In the genomic region with DNA sequence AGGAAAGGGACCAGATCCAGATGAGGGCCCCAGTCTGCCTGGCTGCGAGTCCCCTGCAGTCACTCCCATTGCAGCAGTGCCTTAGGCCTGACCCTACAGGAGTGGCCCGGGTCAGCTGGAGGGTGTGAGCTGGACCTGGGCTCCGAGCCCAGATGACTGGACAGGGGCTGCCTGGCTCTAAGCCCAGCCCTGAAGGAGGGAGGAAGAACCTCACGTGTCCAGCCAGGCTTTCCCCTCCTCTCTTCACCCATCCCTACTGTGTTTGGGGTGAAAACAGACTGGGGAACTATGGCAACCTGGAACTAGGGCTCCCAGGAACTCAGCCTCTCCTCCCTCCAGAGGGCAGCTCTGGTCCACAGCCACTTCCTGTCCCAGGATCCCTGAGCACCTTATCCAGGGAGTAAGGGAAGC, we compare ENCODE assay signal across 9 mouse cellular contexts. TPM values are rescaled to one million over a fixed set of nuclear protein-coding genes. Genes with fewer than 3 reads are reported as not detected.
DNase-seq lines count a peak whose midpoint lies in the region; ATAC-seq and TF ChIP-seq lines count a peak whose summit lies in the region.
"Had no signal": no experiment of that assay in that cellular context is flagged by ENCODE, and none has a peak within 500 bp of the region (broad histone marks: within the 10 kb centered on the region; RNA-seq: fewer than 3 reads in every experiment).

No protein-coding gene starts in this region.

- ATAC-seq in frontal cortex, adult (ENCODE audit: low TSS enrichment): peak; percentile 26; the same call in 1 of the 2 replicates
- ATAC-seq in intestine, embryonic 15.5 days: peak; percentile 71
- peak; percentile 62; the same call in 1 of the 2 replicates for ATAC-seq in liver, embryonic 15.5 days (ENCODE audit: insufficient read depth)
- ATAC-seq in CD4-positive, CD25-positive, alpha-beta regulatory T cell, adult 4 months: no peak

- 37% methylated on average over 4 of the region's 4 CpGs for WGBS in intestine, embryonic 15.5 days
- 47% methylated on average over 4 of the region's 4 CpGs for WGBS in liver, embryonic 15.5 days (ENCODE audit: insufficient replicate concordance)

- intact Hi-C loops in gastrocnemius, postnatal 36 days (cut with DNase I): no loop called here

- H3K9me3 ChIP-seq in intestine, embryonic 15.5 days: no peaks in the 10 kb centered on the region
- no peaks in the 10 kb centered on the region for H3K9me3 ChIP-seq in liver, embryonic 15.5 days (replicated peaks)
- H3K9me3 ChIP-seq: embryonic facial prominence, embryonic 12.5 days had no signal

- H3K9ac ChIP-seq in intestine, embryonic 15.5 days: no peak overlapping the region
- H3K9ac ChIP-seq in liver, embryonic 15.5 days: no peak overlapping the region
- H3K9ac ChIP-seq: embryonic facial prominence, embryonic 12.5 days had no signal

- no peak for DNase-seq in frontal cortex, postnatal 36 days (ENCODE audit: low spot score in 2 of 2)
- peak; percentile 57 for DNase-seq in brain, embryonic 14.5 days (ENCODE audit: low read depth)
- DNase-seq in gastrocnemius, postnatal 36 days: peak; percentile 83 to 89
- DNase-seq in ovary, postnatal 36 days (ENCODE audit: low spot score): peak; percentile 76

- H3K27me3 ChIP-seq in intestine, embryonic 15.5 days (replicated peaks): peaks cover 9% of the 10 kb centered on the region; the same call in 1 of the 2 replicates
- H3K27me3 ChIP-seq in liver, embryonic 15.5 days: peaks cover 25% of the 10 kb centered on the region

- no peak overlapping the region for H3K4me3 ChIP-seq in intestine, embryonic 15.5 days (replicated peaks)
- no peak overlapping the region for H3K4me3 ChIP-seq in liver, embryonic 15.5 days (replicated peaks)
- H3K4me3 ChIP-seq: embryonic facial prominence, embryonic 12.5 days had no signal

- no peak for TF ChIP-seq CTCF in brain, embryonic 14.5 days (IDR thresholded peaks at IDR 0.05; ENCODE audit: borderline replicate concordance, extremely low read depth, insufficient read depth, insufficient read length)

- peaks cover 4% of the 10 kb centered on the region; the same call in 1 of the 2 replicates for H3K36me3 ChIP-seq in intestine, embryonic 15.5 days
- peaks cover 28% of the 10 kb centered on the region for H3K36me3 ChIP-seq in liver, embryonic 15.5 days (replicated peaks)

- no peak overlapping the region for H3K4me2 ChIP-seq in intestine, embryonic 15.5 days (replicated peaks)
- no peak overlapping the region for H3K4me2 ChIP-seq in liver, embryonic 15.5 days
- H3K4me2 ChIP-seq: embryonic facial prominence, embryonic 12.5 days had no signal

- peaks cover 36% of the 10 kb centered on the region for H3K4me1 ChIP-seq in intestine, embryonic 15.5 days (replicated peaks)
- no peaks in the 10 kb centered on the region for H3K4me1 ChIP-seq in liver, embryonic 15.5 days (replicated peaks)
- H3K4me1 ChIP-seq: embryonic facial prominence, embryonic 12.5 days had no signal

- TF ChIP-seq POLR2A in brain, embryonic 14.5 days (IDR thresholded peaks at IDR 0.05; ENCODE audit: borderline replicate concordance, extremely low read depth, insufficient read depth, insufficient read length, poor library complexity, severe bottlenecking): no peak

- peak overlapping the region; percentile 79 for H3K27ac ChIP-seq in intestine, embryonic 15.5 days
- no peak overlapping the region for H3K27ac ChIP-seq in liver, embryonic 15.5 days (replicated peaks)
- H3K27ac ChIP-seq: embryonic facial prominence, embryonic 12.5 days had no signal

RNA-seq across cellular contexts. Expression of a gene that starts 8.6 kb away (rescaled TPM):
- polyA plus RNA-seq in brain, embryonic 14.5 days (2012; rRNA removed): 113 and 133 TPM in 2 replicates
- 1 to 10 TPM; 5.7 to 6.6 TPM for total RNA-seq in gastrocnemius, postnatal 36 days (2021)
- polyA plus RNA-seq in intestine, embryonic 15.5 days (2015; fragmentation: Nextera tagmentation; extraction: Ambion mirVana): 67.5 and 68.2 TPM in 2 replicates
- polyA plus RNA-seq in liver, embryonic 15.5 days (2015; fragmentation: Nextera tagmentation; extraction: Ambion mirVana): 19.9 and 21.2 TPM in 2 replicates
- polyA plus RNA-seq in CD4-positive, CD25-positive, alpha-beta regulatory T cell, adult 4 months (2017; shearing (Covaris generic)): 10 to 100 TPM; 15.2 to 20.2 TPM

RNA-seq across cellular contexts. Expression of a gene that starts 11.0 kb away (rescaled TPM):
- 3.8 and 6.8 TPM in 2 replicates for polyA plus RNA-seq in brain, embryonic 14.5 days (2012; rRNA removed)
- total RNA-seq in gastrocnemius, postnatal 36 days (2021): 1 to 10 TPM; 6.0 to 8.2 TPM
- polyA plus RNA-seq in intestine, embryonic 15.5 days (2015; fragmentation: Nextera tagmentation; extraction: Ambion mirVana): 12.1 and 13.7 TPM in 2 replicates
- 4.0 and 5.0 TPM in 2 replicates for polyA plus RNA-seq in liver, embryonic 15.5 days (2015; fragmentation: Nextera tagmentation; extraction: Ambion mirVana)
- polyA plus RNA-seq in CD4-positive, CD25-positive, alpha-beta regulatory T cell, adult 4 months (2017; shearing (Covaris generic)): 1 to 10 TPM; 3.6 to 5.9 TPM

RNA-seq across cellular contexts. Expression of a gene that starts 14.7 kb away (rescaled TPM):
- 0.33 and 0.70 TPM in 2 replicates for polyA plus RNA-seq in brain, embryonic 14.5 days (2012; rRNA removed)
- total RNA-seq in gastrocnemius, postnatal 36 days (2021): 10 to 100 TPM; 33.8 to 37.0 TPM
- 1.1 and 1.3 TPM in 2 replicates for polyA plus RNA-seq in intestine, embryonic 15.5 days (2015; fragmentation: Nextera tagmentation; extraction: Ambion mirVana)
- 0.17 and 0.20 TPM in 2 replicates for polyA plus RNA-seq in liver, embryonic 15.5 days (2015; fragmentation: Nextera tagmentation; extraction: Ambion mirVana)
- polyA plus RNA-seq in CD4-positive, CD25-positive, alpha-beta regulatory T cell, adult 4 months (2017; shearing (Covaris generic)): not detected

RNA-seq across cellular contexts. Expression of a gene that starts 26.3 kb away (rescaled TPM):
- polyA plus RNA-seq in brain, embryonic 14.5 days (2012; rRNA removed): 53.2 and 63.8 TPM in 2 replicates
- total RNA-seq in gastrocnemius, postnatal 36 days (2021): 1 to 10 TPM in 1 of 2 experiments, under 1 TPM in 1; 0.35 to 1.5 TPM
- polyA plus RNA-seq in intestine, embryonic 15.5 days (2015; fragmentation: Nextera tagmentation; extraction: Ambion mirVana): 0.40 and 0.49 TPM in 2 replicates
- not detected in 2 replicates for polyA plus RNA-seq in liver, embryonic 15.5 days (2015; fragmentation: Nextera tagmentation; extraction: Ambion mirVana)
- polyA plus RNA-seq in CD4-positive, CD25-positive, alpha-beta regulatory T cell, adult 4 months (2017; shearing (Covaris generic)): 1 to 10 TPM; 1.4 to 2.2 TPM

RNA-seq across cellular contexts. Expression of a gene that starts 27.3 kb away (rescaled TPM):
- polyA plus RNA-seq in brain, embryonic 14.5 days (2012; rRNA removed): 29.3 and 31.7 TPM in 2 replicates
- total RNA-seq in gastrocnemius, postnatal 36 days (2021): 10 to 100 TPM; 36.2 to 40.0 TPM
- polyA plus RNA-seq in intestine, embryonic 15.5 days (2015; fragmentation: Nextera tagmentation; extraction: Ambion mirVana): 27.8 and 29.6 TPM in 2 replicates
- polyA plus RNA-seq in liver, embryonic 15.5 days (2015; fragmentation: Nextera tagmentation; extraction: Ambion mirVana): 10.7 and 10.8 TPM in 2 replicates
- 10 to 100 TPM; 20.6 to 32.2 TPM for polyA plus RNA-seq in CD4-positive, CD25-positive, alpha-beta regulatory T cell, adult 4 months (2017; shearing (Covaris generic))

Comparison
In these comparisons a context has a peak if more than half of its experiments do, and no peak if none do; other contexts are left out.
1. DNase-seq: peak in brain, embryonic 14.5 days (single experiment), gastrocnemius, postnatal 36 days (2 of 2) and ovary, postnatal 36 days (single experiment); none in frontal cortex, postnatal 36 days (0 of 2).